Mouse (Mus musculus): ENCODE results near the gene Foxo3.

The Foxo3 gene

DNA sequence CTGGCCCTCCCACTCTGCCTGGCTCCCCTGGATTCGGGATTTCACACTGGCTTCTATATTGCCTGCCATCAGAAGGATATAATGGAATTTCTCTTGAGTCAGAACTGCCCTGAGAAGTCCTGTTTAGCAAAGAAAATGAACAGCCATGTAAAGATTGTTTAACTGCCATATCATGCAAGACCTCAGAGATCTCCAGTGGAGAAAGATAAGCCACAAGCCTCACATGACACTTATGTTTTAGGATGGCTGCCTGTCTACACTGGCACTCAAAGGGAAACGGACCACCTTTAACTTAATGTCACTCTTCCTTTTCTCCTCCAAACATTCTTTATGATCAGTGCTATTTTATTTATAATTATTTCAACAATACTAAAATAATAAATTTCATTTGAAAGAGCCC lies 26.6 kb downstream of the Foxo3 start:
- no peak for DNase-seq (ENCODE audit: low spot score)

- no peak for DNase-seq (ENCODE audit: low spot score)
These were observed 27.9 kb downstream of the Foxo3 start for GRCm38 (mm10) chr10:42248644-42249043.

GRCm38 (mm10) chr10:42248156-42248555 lies 28.4 kb downstream of the Foxo3 start:
- DNase-seq (ENCODE audit: low spot score): no peak

DNA sequence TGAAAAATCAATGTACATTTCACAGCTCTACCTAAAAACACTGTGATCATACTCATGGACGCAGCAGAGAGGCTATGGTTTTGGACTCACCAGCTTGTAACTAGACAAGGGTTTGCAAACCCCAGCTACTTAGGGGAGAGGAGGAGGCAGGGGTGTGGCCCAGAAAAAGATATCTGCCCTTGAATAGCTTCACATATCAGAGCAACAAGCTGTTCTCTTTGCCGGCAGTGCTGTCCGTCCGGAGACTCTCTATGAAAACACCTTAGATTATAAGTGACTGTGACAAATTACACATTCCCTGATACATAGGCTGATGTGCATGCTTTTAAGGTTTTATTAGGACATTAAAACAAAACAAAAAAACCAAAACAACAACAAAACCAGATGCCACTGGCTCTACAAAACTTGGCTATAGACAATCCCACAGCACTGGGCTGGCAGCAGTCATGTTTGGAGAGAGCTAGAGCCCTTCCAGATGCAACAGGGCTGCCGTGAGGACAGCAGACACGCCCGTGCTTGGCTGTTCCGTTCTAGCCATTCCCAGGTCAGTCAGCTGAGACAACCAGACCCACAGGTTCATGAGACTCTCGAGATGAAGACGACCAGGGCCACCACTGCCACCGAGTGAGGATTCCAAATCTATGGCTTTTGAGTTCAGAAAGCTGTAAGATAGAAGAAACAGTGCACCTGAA lies 29.3 kb downstream of the Foxo3 start:
- DNase-seq (ENCODE audit: low spot score): no peak

DNA sequence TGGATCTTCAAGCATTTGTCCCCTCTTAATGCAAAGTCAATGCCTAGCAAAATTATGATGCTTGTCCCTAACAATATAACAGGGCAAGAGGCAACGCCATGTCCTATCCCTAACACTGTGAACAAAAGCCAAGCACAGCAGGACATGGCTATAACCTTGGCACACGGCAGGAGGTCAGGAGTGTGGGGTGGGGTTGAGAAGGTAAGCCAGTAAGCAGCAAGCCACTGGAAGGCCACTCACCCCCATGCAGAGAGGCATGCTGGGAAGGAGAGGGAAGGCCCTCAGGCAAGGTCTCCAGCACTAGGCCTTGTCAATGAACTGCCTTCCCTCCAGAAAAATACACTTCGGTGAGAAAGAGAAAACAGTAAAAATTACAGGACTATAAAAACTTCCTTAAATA lies 30.1 kb downstream of the Foxo3 start:
- DNase-seq (ENCODE audit: low spot score): no peak

DNA sequence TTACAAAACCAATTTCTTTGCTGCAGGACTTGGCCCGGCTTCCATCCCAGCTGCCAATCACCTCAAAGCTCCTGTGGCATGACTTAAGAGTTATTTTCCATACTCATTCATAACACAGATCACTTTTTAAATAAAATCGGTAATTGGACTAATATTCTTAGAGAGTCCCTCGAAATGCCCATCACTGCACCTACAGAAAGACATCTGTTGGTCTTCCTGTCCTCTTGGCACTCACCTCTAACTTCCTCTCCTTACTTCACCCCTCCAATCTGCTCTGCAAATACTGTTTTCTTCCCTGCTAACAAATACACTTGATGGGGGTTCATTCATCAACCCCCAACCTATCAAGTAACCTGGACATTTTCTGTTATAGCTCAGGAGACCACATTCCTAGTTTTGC lies 30.9 kb downstream of the Foxo3 start:
- DNase-seq (ENCODE audit: low spot score): no peak

- DNase-seq (ENCODE audit: low spot score): no peak
These were observed 31.3 kb downstream of the Foxo3 start for GRCm38 (mm10) chr10:42245256-42245601.

- DNase-seq (ENCODE audit: low spot score): no peak
These were observed 31.9 kb downstream of the Foxo3 start for GRCm38 (mm10) chr10:42244420-42245255.

GRCm38 (mm10) chr10:42243925-42244324 lies 32.6 kb downstream of the Foxo3 start:
- DNase-seq (ENCODE audit: low spot score): no peak

DNA sequence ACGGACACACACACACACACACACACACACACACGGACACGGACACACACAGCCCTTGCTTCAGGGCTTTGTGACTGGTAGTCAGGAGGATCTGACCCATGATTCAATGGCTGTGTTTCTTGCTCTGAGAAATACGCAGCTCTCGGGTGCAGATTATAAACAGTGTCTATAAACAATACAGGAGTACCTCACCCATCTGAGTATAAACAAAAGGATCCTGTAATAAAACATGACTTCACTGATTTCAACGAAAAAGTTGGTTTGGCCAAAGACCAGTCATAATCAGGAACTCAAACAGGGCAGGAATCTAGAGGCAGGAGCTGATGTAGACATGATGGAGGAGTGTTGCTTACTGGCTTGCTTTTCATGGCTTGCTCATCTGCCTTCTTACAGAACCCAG lies 34.1 kb downstream of the Foxo3 start:
- no peak for DNase-seq (ENCODE audit: low spot score)

DNA sequence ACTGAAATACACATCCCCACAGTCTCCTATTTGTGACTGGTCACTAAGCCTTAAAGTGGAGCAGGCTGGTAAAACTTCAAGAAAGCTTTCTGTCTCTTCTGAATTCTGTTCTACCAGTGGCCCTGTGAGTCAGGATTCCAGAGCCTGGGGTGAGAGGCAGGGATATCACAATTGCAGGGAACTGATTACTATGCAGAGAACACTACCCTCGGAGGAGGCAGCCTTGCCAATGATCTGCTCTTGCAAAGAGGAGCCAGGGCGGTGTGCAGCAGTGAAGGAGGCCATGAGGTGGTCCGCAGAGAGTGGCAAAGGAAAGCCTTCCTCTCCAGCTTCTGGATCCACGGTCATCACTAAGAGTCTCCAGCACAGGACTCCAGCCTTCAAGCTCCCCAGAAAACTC lies 34.8 kb downstream of the Foxo3 start:
- no peak for DNase-seq (ENCODE audit: low spot score)

- no peak for DNase-seq (ENCODE audit: low spot score)
These were observed 36.8 kb downstream of the Foxo3 start for GRCm38 (mm10) chr10:42239810-42240111.

- DNase-seq (ENCODE audit: low spot score): no peak
These were observed 37.4 kb downstream of the Foxo3 start for GRCm38 (mm10) chr10:42238923-42239809.

- no peak for DNase-seq (ENCODE audit: low spot score)
These were observed 38.3 kb downstream of the Foxo3 start for GRCm38 (mm10) chr10:42238296-42238695.

- no peak for DNase-seq (ENCODE audit: low spot score)
These were observed 39.0 kb downstream of the Foxo3 start for GRCm38 (mm10) chr10:42237556-42237955.

DNA sequence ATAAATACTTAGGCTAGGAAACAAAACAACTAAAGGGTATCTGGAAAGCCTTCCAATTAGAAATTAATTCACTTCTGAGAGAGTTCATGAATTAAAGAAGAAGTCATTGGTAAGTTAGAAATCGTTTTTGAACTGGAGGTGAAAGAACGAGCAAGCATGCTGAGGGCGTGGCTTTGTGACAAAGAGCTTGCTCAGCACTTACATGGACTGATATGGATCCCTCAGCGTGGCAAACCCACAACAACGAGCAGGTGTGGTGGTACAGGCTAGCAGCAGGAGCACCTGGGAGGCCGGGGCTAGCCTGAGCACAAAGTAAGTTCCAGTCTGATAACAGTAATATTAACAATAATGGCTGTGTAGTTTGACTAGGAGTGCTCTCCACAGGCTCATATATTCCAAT lies 41.2 kb downstream of the Foxo3 start:
- no peak for DNase-seq (ENCODE audit: low spot score)

DNA sequence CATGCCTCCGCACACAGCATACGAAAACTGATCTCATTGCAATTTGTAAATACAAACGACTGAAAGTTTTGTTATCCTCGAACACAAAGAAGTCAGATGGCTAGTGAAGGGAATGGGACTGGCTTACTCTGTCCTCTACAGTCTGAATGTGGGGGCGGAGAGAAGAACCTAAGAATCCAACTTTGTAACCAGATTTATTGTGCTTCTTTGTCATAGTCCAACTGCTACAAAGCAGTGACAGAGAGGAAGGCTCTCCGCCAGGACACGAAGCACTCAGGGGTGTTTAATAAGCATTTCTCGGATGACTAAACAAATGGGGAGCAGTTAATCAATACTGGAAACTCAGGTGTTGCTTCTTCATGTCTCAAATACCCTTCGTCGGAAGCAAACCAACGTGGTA lies 43.6 kb downstream of the Foxo3 start:
- DNase-seq (ENCODE audit: low spot score): no peak

GRCm38 (mm10) chr10:42231847-42232246 lies 44.7 kb downstream of the Foxo3 start:
- DNase-seq (ENCODE audit: low spot score): no peak

DNA sequence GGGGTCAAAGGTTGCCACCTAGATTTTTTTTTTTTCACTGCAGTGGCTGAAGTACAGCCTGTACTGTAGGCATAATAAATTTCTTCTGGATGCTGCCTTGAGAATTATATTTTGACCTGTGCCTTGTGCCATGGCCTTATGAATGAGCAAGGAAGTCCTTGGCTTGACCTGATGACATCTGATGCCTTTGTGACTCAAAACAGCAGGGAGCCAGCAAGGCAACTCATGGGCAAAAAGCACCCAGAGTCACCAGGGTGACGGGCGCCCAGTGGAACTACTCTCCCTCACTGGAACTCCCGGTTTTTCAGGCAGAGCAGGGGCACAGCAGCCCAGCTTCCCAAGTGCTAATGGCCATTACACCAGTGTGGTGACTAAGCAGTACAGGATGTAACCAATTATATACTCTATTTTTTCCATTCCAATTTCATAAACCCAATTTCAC lies 45.4 kb downstream of the Foxo3 start:
- DNase-seq (ENCODE audit: low spot score): no peak

DNA sequence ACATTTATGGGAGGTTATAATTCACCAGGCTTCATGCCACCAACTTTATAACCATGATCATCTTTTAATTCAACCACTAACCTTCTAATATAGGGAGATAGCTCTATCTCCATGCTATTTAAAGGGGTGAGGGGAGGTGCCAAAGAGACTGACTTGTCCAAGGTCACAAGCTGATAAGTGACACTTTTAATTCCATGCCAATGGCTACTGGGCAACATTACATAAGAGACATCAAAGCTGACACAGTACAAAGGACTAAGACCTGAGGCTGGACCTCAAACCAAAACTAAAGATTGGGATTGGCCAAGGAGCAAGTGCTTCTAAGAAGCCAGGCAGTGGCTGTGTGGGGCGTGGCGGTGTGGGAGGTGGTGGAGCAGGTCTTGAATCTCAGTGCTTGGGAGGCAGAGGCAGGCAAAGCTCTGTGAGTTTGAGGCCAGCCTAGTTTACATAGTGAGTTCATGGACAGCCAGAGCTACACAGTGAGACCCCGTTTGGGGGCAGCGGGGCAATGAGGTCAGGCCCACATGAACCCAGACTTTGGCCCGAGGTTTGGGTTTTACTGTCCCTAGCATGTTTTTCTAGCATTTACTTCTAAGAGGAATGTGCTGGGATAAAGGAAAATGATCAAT lies 46.0 kb downstream of the Foxo3 start:
- DNase-seq (ENCODE audit: low spot score): no peak

GRCm38 (mm10) chr10:42227751-42228241 lies 48.8 kb downstream of the Foxo3 start:
- no peak for DNase-seq (ENCODE audit: low spot score)

GRCm38 (mm10) chr10:42226176-42226575 lies 50.4 kb downstream of the Foxo3 start:
- no peak for DNase-seq (ENCODE audit: low spot score)
